Mouse (Mus musculus): ENCODE results near the gene Klf1. TPM values are rescaled to one million over a fixed set of nuclear protein-coding genes. Genes with fewer than 3 reads are reported as not detected.

Gene Klf1
- polyA plus RNA-seq, 1 experiment from 2014 or later = 3.5 TPM

DNA sequence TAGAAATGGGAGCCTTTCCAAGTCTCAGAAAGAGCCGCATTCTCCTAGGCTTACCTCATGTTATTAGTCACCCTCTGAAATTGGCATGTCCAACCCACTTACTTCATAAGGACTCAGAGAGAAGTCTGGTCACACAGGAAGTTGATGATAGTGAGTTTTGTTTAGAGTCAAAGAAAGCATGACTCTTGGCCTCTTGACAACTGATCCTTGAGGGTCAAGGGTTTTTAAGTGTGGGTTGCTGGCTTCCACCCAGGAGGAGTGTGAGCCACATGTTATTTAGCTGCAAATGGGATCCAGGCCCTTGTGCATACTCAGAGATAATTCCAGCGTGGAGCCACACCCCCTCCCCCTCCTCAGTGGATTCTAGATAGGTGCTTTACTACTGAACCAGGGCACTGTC, 19.9 kb downstream of the Klf1 start:
- no peak overlapping the region for H3K27ac ChIP-seq
- ATAC-seq (ENCODE audit: low FRiP score) = no peak
- H3K36me3 ChIP-seq (replicated peaks) = peaks cover 67% of the 10 kb centered on the region
- H3K4me1 ChIP-seq = no peaks in the 10 kb centered on the region
- H3K4me2 ChIP-seq = no peak overlapping the region
- H3K9me3 ChIP-seq = no peaks in the 10 kb centered on the region
- 93% methylated on average over 2 of the region's 2 CpGs for WGBS
- no peak overlapping the region for H3K9ac ChIP-seq
- H3K4me3 ChIP-seq (replicated peaks) = no peak overlapping the region
- peaks cover 26% of the 10 kb centered on the region for H3K27me3 ChIP-seq

DNA sequence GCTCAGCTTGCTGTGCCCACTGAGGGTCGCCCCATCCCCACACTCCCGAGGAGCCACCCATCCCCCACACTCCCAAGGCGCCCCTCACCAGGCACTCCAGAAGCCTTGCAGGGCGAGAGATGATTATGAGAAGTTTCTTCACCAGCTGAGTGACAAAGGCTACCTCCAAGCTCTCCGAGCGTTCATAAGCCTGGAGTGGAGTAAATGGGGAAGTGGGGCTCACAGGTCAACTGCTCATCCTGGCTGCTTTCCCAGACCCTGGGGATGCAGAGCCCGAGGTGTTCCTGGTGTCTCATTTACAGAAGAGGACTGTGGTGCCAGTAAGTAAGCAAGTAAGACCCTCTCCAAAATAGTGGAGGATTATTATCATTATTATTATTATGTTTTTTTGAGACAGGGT, 23.8 kb downstream of the Klf1 start:
- Histone ChIP-seq H3K36me3 (replicated peaks) (peaks cover 47% of the 10 kb centered on the region), H3K9ac (no peak overlapping the region), H3K27ac (no peak overlapping the region), H3K27me3 (peaks cover 20% of the 10 kb centered on the region), H3K4me2 (no peak overlapping the region), H3K4me3 (replicated peaks) (no peak overlapping the region), H3K4me1 (peaks cover 15% of the 10 kb centered on the region), H3K9me3 (no peaks in the 10 kb centered on the region)
- no peak for ATAC-seq (ENCODE audit: low FRiP score)
- WGBS = 89% methylated on average over 7 of the region's 7 CpGs

DNA sequence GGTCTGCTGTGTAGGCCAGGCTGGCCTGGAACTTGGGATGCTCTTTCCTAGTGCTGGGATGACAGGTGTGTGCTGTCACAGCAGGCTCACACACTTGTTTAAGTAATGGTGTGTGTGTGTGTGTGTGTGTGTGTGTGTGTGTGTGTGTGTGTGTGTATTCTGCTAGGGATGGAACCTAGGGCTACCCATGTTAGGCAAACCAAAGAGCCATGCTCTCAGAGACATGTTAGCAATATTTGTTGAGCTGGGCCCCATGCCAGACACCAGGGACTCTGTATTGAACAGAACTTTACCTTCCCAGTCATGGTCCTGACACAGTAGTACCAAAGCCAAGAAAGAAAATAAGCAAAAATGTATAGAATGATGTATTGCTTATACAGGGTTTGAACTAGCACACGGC, 25.8 kb downstream of the Klf1 start:
- Histone ChIP-seq H3K4me2 (no peak overlapping the region), H3K36me3 (replicated peaks) (peaks cover 33% of the 10 kb centered on the region), H3K4me1 (peaks cover 15% of the 10 kb centered on the region), H3K27me3 (peaks cover 34% of the 10 kb centered on the region), H3K27ac (no peak overlapping the region), H3K9me3 (no peaks in the 10 kb centered on the region), H3K4me3 (replicated peaks) (no peak overlapping the region), H3K9ac (no peak overlapping the region)
- no peak for ATAC-seq (ENCODE audit: low FRiP score)
- WGBS = 87% methylated on average over 1 of the region's 1 CpGs

DNA sequence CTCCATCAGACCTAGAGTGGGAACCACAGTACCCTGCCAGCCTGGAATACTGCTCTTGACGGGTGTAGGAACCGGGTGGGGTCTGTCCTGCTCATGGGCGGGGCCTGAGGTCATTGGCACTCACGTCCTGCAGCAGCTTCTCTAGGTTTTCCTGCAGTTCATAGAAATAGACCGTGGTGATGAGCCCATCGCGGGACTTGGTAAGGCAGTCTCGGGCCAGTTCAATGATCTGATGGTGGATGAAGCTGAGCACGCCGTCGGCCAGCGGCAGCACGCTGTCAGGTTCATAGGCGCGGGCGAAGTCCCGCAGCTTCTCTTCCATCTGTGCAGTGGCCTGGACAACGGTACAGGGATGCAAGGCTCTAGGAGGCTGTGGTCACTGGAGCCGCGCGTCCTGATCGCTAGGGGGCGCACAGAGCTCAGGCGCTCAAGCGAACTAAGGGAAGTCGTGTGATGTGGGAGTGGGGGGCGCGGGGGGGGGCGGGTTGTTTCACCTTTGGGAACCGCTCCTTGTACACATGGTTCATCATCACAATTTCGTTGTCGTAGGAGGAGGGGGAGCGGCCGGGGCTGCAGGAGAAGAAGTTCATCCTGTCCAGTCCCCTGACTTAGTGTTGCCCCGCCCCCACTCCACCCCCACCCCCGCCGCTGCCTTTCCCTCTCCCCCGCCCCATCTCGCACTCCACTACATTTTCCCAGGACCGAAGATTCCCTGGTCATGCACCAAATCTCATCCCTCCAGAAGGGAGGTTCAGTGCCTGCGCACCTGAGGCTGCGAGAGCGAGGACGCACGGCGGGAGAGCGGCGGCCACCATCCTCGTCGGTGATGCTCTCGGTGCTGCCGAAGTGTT, 27.0 kb downstream of the Klf1 start:
- peak overlapping the region; percentile 75 for H3K4me2 ChIP-seq
- H3K9me3 ChIP-seq = no peaks in the 10 kb centered on the region
- ATAC-seq (ENCODE audit: low FRiP score) = peak; percentile 84
- H3K27me3 ChIP-seq = peaks cover 37% of the 10 kb centered on the region
- H3K36me3 ChIP-seq (replicated peaks) = peaks cover 26% of the 10 kb centered on the region
- H3K27ac ChIP-seq = no peak overlapping the region
- peak overlapping the region; percentile 59 for H3K9ac ChIP-seq
- H3K4me1 ChIP-seq = peaks cover 17% of the 10 kb centered on the region
- WGBS = 2% methylated on average over 45 of the region's 52 CpGs
- H3K4me3 ChIP-seq (replicated peaks) = peak overlapping the region; percentile 45

DNA sequence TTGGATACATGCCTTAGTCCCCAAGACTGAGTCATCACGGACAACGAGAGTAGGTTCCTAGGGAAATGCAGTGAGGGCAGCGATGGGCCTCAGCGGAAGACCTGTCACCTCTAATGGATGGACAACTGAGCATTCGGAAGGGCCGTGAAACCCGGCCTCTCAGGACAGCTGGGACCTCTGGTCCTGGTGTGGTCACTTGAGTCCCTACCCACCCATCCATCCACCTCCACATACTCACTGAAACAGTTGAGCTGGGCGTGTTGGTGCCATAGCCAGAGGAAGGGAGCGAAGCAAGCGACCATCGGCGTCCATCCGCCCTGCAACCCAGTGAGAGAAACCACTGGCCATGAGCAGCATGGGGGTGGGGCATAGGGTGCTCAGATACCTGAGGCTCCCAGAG, 28.9 kb downstream of the Klf1 start:
- 88% methylated on average over 13 of the region's 13 CpGs for WGBS
- ATAC-seq (ENCODE audit: low FRiP score) = no peak
- H3K9me3 ChIP-seq = no peaks in the 10 kb centered on the region
- H3K4me2 ChIP-seq = no peak overlapping the region
- H3K27ac ChIP-seq = no peak overlapping the region
- peaks cover 53% of the 10 kb centered on the region for H3K27me3 ChIP-seq
- peaks cover 14% of the 10 kb centered on the region for H3K36me3 ChIP-seq (replicated peaks)
- no peak overlapping the region for H3K9ac ChIP-seq
- no peak overlapping the region for H3K4me3 ChIP-seq (replicated peaks)
- peaks cover 36% of the 10 kb centered on the region for H3K4me1 ChIP-seq

DNA sequence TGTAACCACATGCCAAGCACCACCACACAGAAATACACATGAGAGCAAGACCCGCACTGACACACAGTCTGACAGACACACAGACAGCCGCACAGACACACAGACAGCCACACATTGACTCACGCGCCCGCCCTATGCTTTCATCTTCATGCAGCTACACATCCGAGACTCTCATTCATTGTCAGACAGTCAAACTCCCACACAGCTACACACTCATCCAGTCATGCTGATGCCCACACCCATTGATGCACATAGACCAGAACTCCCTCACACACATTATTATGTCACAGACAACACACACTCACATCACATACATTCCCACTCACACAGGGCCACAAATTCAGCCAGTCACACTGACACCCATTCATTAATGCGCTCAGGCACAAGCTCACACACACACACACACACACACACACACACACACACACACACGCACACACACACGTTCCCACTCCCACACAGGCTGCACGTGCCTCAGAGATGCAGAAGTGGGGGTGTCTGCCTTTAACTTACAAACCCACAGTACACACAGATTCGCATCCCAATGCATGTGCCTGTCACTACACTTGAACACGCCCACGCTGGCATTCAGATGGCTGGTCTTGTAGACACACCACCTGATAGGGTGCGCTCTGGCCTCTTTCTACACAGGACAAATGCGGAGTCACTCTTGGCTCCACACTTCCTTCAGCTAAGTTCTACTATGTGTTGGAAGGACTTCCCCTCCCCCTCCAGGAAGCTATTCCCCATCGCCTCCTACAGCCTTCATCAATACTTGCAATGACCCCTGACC, 32.2 kb downstream of the Klf1 start:
- H3K4me2 ChIP-seq = peak overlapping the region; percentile 96

DNA sequence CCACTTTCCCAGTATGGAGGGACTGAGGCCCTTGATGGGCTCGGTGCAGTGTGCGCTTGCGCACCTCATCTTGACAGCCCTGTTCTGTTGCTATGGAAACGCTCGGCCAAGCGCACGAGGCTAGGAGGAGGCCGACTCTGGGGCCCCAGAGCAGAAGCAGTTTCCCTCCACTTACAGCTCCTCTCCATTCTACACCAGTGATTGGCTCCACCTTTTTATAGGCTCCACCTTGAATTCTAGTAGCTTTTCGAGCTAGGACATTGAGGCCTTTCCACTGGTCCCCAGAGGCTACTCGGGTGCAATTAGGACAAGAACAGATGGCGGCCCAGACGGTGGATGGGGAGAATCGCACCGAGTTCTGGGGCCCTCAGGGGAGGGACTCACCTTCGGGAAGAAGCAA, 33.1 kb downstream of the Klf1 start:
- no peak overlapping the region for H3K9ac ChIP-seq
- under 1% methylated on average over 15 of the region's 15 CpGs for WGBS
- peaks cover 39% of the 10 kb centered on the region for H3K4me1 ChIP-seq
- peaks cover 62% of the 10 kb centered on the region for H3K27me3 ChIP-seq
- H3K9me3 ChIP-seq = no peaks in the 10 kb centered on the region
- H3K36me3 ChIP-seq (replicated peaks) = peaks cover 6% of the 10 kb centered on the region
- peak overlapping the region; percentile 69 for H3K4me3 ChIP-seq (replicated peaks)
- H3K4me2 ChIP-seq = peak overlapping the region; percentile 96
- ATAC-seq (ENCODE audit: low FRiP score) = peak; percentile 84
- H3K27ac ChIP-seq = peak overlapping the region; percentile 89

More for the DNA sequence above, 32.2 kb downstream of the Klf1 start:
- H3K9ac ChIP-seq = 0 out of 2 replicates have a peak overlapping the region, but pooled peaks have one; percentile 14
- WGBS = 87% methylated on average over 16 of the region's 16 CpGs
- H3K4me1 ChIP-seq = peaks cover 45% of the 10 kb centered on the region
- peaks cover 6% of the 10 kb centered on the region for H3K36me3 ChIP-seq (replicated peaks)
- ATAC-seq (ENCODE audit: low FRiP score) = no peak
- H3K9me3 ChIP-seq = no peaks in the 10 kb centered on the region
- peak overlapping the region; percentile 69; the same call in 1 of the 2 replicates for H3K4me3 ChIP-seq (replicated peaks)
- peaks cover 66% of the 10 kb centered on the region for H3K27me3 ChIP-seq
- 0 out of 2 replicates have a peak overlapping the region, but pooled peaks have one; percentile 89 for H3K27ac ChIP-seq

DNA sequence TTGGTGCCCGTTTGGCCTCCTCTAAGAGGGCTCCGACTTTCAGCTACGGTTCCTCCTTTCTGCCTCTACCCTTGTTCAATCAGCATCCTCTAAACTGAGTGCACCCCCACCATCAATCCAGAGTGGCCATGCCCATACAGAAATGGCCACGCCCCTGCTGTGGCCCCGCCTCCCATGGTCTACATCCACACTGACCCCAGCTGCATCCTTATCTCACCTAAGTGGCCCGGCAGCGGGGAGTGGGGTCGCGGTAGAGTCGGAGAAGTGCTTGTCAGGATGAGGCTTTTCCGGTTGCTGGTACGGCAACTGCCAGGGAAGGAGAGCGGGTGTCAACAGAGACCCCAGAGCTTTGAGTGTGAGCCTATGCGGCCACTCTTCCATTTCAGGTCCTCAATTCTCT, 33.8 kb downstream of the Klf1 start:
- Histone ChIP-seq H3K36me3 (replicated peaks) (peaks cover 3% of the 10 kb centered on the region), H3K4me3 (replicated peaks) (peak overlapping the region; percentile 69), H3K9me3 (no peaks in the 10 kb centered on the region), H3K4me2 (peak overlapping the region; percentile 96), H3K27me3 (peaks cover 56% of the 10 kb centered on the region), H3K27ac (peak overlapping the region; percentile 89), H3K4me1 (peaks cover 39% of the 10 kb centered on the region), H3K9ac (peak overlapping the region; percentile 80; the same call in 1 of the 2 replicates)
- ATAC-seq (ENCODE audit: low FRiP score) = no peak; the same call in 1 of the 2 replicates
- WGBS = 8% methylated on average over 14 of the region's 14 CpGs

DNA sequence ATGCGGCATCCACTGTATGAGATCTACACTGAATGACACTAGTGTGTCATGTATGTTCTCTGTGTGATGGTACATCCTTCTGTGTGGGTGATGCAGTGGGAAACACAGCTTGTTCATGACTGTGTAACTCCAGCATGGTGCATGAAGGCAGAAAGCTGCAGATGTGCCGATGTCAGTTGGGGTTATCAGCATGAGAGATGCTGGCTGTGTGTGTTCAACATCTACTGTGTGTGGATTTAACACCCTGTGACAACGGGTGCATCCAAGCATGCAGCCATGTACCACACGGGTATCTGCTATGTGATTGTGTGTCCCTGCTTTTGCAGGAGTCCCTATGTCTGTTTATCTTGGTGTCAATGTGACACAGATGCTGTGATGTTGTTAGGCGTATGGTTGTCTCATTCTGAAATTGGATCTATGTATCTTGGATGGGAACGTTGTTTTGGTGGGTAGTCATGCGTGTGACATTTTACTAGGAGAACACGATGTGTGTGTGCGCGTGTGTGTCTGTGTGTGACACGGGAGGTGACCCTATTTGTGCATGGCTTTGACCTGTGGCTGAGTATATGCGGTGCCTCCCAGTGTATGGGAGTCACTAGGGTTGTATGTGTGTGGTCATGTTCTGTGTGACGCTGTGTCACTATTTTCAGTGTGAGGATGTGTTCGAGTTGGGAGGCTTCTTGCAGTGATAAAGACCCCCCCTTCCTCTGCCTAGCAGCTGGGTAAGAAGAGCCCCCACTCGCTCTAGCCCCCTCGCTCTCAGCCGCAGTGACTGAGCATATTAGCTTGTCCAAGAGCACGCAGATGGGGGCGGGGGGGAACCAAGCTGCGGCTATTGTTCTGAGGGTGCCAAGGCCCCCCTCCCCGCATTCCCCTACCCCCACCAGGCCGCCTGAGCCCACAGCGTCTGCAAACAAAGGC, 34.6 kb downstream of the Klf1 start:
- WGBS = 16% methylated on average over 23 of the region's 23 CpGs
- H3K4me3 ChIP-seq (replicated peaks) = peak overlapping the region; percentile 69
- H3K4me1 ChIP-seq = peaks cover 39% of the 10 kb centered on the region
- H3K27ac ChIP-seq = peak overlapping the region; percentile 89
- peak; percentile 34 for ATAC-seq (ENCODE audit: low FRiP score)
- peak overlapping the region; percentile 80 for H3K9ac ChIP-seq
- no peaks in the 10 kb centered on the region for H3K9me3 ChIP-seq
- H3K4me2 ChIP-seq = peak overlapping the region; percentile 96
- no peaks in the 10 kb centered on the region for H3K36me3 ChIP-seq (replicated peaks)
- H3K27me3 ChIP-seq = peaks cover 57% of the 10 kb centered on the region

DNA sequence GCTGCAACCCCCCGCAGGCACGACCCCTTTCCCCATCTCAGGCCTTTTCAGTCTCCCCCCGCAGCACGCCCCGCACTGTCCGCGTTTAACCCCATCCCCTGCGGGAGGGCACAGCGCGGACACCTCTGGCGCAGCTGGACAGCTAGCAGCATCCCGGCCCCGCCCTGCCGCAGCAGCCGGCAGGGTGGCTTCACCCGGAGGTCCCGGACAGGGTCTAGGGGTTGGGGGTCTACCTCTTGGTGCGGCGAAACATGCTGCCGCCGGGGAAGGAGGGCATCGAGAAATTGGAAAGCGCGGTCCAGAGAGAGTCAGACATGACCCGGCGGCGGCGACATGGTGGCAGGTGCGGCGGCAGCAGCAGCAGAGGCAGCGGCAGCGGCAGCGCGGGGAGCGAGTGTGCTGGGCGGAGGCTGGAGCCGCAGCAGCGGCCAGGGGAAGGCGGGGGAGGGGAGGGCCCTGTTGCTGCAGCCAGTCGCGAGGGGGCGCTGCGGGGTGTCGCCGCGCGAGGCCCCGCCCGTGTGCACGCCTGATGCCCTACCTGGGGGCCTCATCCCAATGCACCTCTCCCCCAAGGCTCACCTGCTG, 35.3 kb downstream of the Klf1 start, which contains the start of gene Mast1:
TSS of gene Mast1 (minus strand) at position 398 of the 585 bp plus-strand sequence.
- ATAC-seq (ENCODE audit: low FRiP score) = peak; percentile 65
- peaks cover 39% of the 10 kb centered on the region for H3K4me1 ChIP-seq
- peak within 1 kb of the TSS; percentile 89 for H3K27ac ChIP-seq
- peaks cover 51% of the 10 kb centered on the region for H3K27me3 ChIP-seq
- H3K36me3 ChIP-seq (replicated peaks) = no peaks in the 10 kb centered on the region
- H3K4me3 ChIP-seq (replicated peaks) = peak within 1 kb of the TSS; percentile 69
- H3K9me3 ChIP-seq = no peaks in the 10 kb centered on the region
- peak within 1 kb of the TSS; percentile 80 for H3K9ac ChIP-seq
- WGBS = under 1% methylated on average over 48 of the region's 50 CpGs
- H3K4me2 ChIP-seq = peak within 1 kb of the TSS; percentile 96
